Mouse (Mus musculus) adrenal gland, postnatal 10 days (tissue): Measurements from ENCODE around the gene Gm21317. TPM values are rescaled to one million over a fixed set of nuclear protein-coding genes. Genes with fewer than 3 reads are reported as not detected.
"Not testable (repeated sequence)": the region's sequence is repeated elsewhere in the genome, so short reads cannot be mapped to it uniquely, and the experiment has no call there.

Experiments
- DNase-seq: peaks from one replicate; pipeline ENCODE4 v3.0.0; 2021; ENCODE audit warnings: mixed read lengths
- long read RNA-seq, 2 experiments: library from polyadenylated mRNA; stranded (forward); transcript quantifications; one replicate each; pipeline ENCODE4 v2.0.0; 2021
- total RNA-seq, 2 experiments: library from RNA; stranded (reverse); gene quantifications; 2 replicates each; pipeline ENCODE4 v1.2.3; 2021

The Gm21317 gene
- not detected for total RNA-seq
- long read RNA-seq, experiment 1 = 0 reads
- long read RNA-seq, experiment 2 = 0 reads

GRCm38 (mm10) chrY:82224927-82225326 lies at the start of gene Gm21317:
Gene Gm21317, plus strand, starts transcription at chrY:82225227.
- DNase-seq = not testable (repeated sequence)
